Mouse (Mus musculus) intestine, postnatal 0 days (tissue): ENCODE results near the gene Dao. TPM values are rescaled to one million over a fixed set of nuclear protein-coding genes. Genes with fewer than 3 reads are reported as not detected.

Source experiments
- ATAC-seq: fragments of 200-750 bp; cut with Nextera tagmentation; 2 replicates; pipeline ENCODE4 v1.8.0; 2017; ENCODE audit warnings: mild to moderate bottlenecking, moderate TSS enrichment, moderate library complexity
- H3K27ac ChIP-seq: fragments of 300-500 bp; sonication (generic); 2 replicates; pipeline ENCODE4 v1.5.1; 2014; ENCODE audit warnings: mild to moderate bottlenecking, low read depth, low read length, moderate library complexity
- H3K27me3 ChIP-seq: fragments of 300-500 bp; sonication (generic); replicated peaks from 2 replicates; pipeline ENCODE4 v1.6.1; 2014; ENCODE audit warnings: low read length, mixed read lengths; ENCODE audit not compliant: control insufficient read depth, insufficient read depth
- H3K36me3 ChIP-seq: fragments of 300-500 bp; sonication (generic); 2 replicates; pipeline ENCODE4 v1.6.1; 2014; ENCODE audit warnings: mild to moderate bottlenecking, moderate library complexity; ENCODE audit not compliant: control insufficient read depth, insufficient read depth
- H3K4me1 ChIP-seq: fragments of 300-500 bp; sonication (generic); replicated peaks from 2 replicates; pipeline ENCODE4 v1.6.1; 2014; ENCODE audit warnings: antibody characterized with exemption, low read length, mixed read lengths; ENCODE audit not compliant: control insufficient read depth, insufficient read depth
- H3K4me2 ChIP-seq: fragments of 300-500 bp; sonication (generic); replicated peaks from 2 replicates; pipeline ENCODE4 v1.6.1; 2014; ENCODE audit warnings: low read depth, mild to moderate bottlenecking, moderate library complexity
- H3K4me3 ChIP-seq: fragments of 300-500 bp; sonication (generic); 2 replicates; pipeline ENCODE4 v1.5.1; 2014; ENCODE audit warnings: low read depth, low read length
- H3K9ac ChIP-seq: fragments of 300-500 bp; sonication (generic); 2 replicates; pipeline ENCODE4 v1.6.1; 2014; ENCODE audit warnings: mild to moderate bottlenecking, low read depth, low read length
- H3K9me3 ChIP-seq: fragments of 300-500 bp; sonication (generic); 2 replicates; pipeline ENCODE4 v1.6.1; 2016; ENCODE audit warnings: mixed run types; ENCODE audit not compliant: control insufficient read depth
- CTCF ChIP-seq: sonication (generic); IDR thresholded peaks from 2 replicates; pipeline ENCODE4 v1.5.1; 2016; ENCODE audit warnings: low read depth, mild to moderate bottlenecking, control low read depth, antibody characterized with exemption, moderate library complexity
- WGBS: fragments of 180-500 bp; shearing (Covaris S2); extraction: QIAGEN DNeasy Blood & Tissue Kit; methylation state at CpG from one replicate; pipeline ENCODE4 v1.1.7; 2014; 5-methylcytosine and 5-hydroxymethylcytosine counted together
- polyA plus RNA-seq: library from polyadenylated mRNA; unstranded; fragments of >200 nt; fragmentation: Nextera tagmentation; extraction: Ambion mirVana; gene quantifications from 2 replicates; pipeline ENCODE4 v1.2.1, GENCODE M21; 2015

Dao gene
- polyA plus RNA-seq, 1 experiment from 2014 or later: 18.2 TPM

- WGBS: 88% methylated on average over 12 of the region's 12 CpGs
Measured at GRCm38 (mm10) chr5:114007753-114008453, 4.4 kb downstream of the Dao start.

GRCm38 (mm10) chr5:114009049-114009448, 5.5 kb downstream of the Dao start:
- Histone ChIP-seq H3K27ac (no peak overlapping the region), H3K4me1 (no peaks in the 10 kb centered on the region; the same call in 1 of the 2 replicates), H3K27me3 (no peaks in the 10 kb centered on the region), H3K9me3 (no peaks in the 10 kb centered on the region), H3K4me2 (no peak overlapping the region), H3K36me3 (peaks cover 4% of the 10 kb centered on the region; the same call in 1 of the 2 replicates), H3K4me3 (no peak overlapping the region), H3K9ac (no peak overlapping the region)
- no peak for TF ChIP-seq CTCF
- ATAC-seq: no peak
- WGBS: 44% methylated on average over 4 of the region's 4 CpGs

More at GRCm38 (mm10) chr5:114007753-114008453, 4.4 kb downstream of the Dao start:
- no peaks in the 10 kb centered on the region for H3K9me3 ChIP-seq
- H3K4me3 ChIP-seq: no peak overlapping the region
- no peak for ATAC-seq
- TF ChIP-seq CTCF: no peak
- H3K9ac ChIP-seq: no peak overlapping the region
- peaks cover 9% of the 10 kb centered on the region; the same call in 1 of the 2 replicates for H3K4me1 ChIP-seq
- H3K36me3 ChIP-seq: no peaks in the 10 kb centered on the region
- H3K27me3 ChIP-seq: no peaks in the 10 kb centered on the region
- no peak overlapping the region for H3K4me2 ChIP-seq
- no peak overlapping the region for H3K27ac ChIP-seq

GRCm38 (mm10) chr5:114015121-114015520, 11.6 kb downstream of the Dao start:
- Histone ChIP-seq H3K4me3 (no peak overlapping the region), H3K36me3 (peaks cover 4% of the 10 kb centered on the region; the same call in 1 of the 2 replicates), H3K4me1 (no peaks in the 10 kb centered on the region), H3K27me3 (no peaks in the 10 kb centered on the region), H3K27ac (no peak overlapping the region), H3K4me2 (no peak overlapping the region), H3K9ac (no peak overlapping the region), H3K9me3 (no peaks in the 10 kb centered on the region)
- no peak for TF ChIP-seq CTCF
- 64% methylated on average over 7 of the region's 7 CpGs for WGBS
- no peak for ATAC-seq

GRCm38 (mm10) chr5:114024390-114024789, 20.9 kb downstream of the Dao start:
- Histone ChIP-seq H3K4me1 (no peaks in the 10 kb centered on the region), H3K9me3 (no peaks in the 10 kb centered on the region), H3K27me3 (no peaks in the 10 kb centered on the region), H3K27ac (no peak overlapping the region), H3K4me3 (no peak overlapping the region), H3K4me2 (no peak overlapping the region), H3K9ac (no peak overlapping the region), H3K36me3 (no peaks in the 10 kb centered on the region)
- ATAC-seq: no peak
- WGBS: 63% methylated on average over 6 of the region's 6 CpGs
- TF ChIP-seq CTCF: no peak

- WGBS: 10% methylated on average over 10 of the region's 10 CpGs
- ATAC-seq: no peak
- H3K27ac ChIP-seq: no peak overlapping the region
- no peak overlapping the region for H3K9ac ChIP-seq
- no peaks in the 10 kb centered on the region for H3K4me1 ChIP-seq
- no peaks in the 10 kb centered on the region for H3K27me3 ChIP-seq
- TF ChIP-seq CTCF: no peak
- no peak overlapping the region for H3K4me3 ChIP-seq
- no peaks in the 10 kb centered on the region for H3K36me3 ChIP-seq
- no peak overlapping the region for H3K4me2 ChIP-seq
- no peaks in the 10 kb centered on the region for H3K9me3 ChIP-seq
Measured at GRCm38 (mm10) chr5:114024885-114025284, 21.4 kb downstream of the Dao start.

GRCm38 (mm10) chr5:114027217-114027944, 23.9 kb downstream of the Dao start:
- Histone ChIP-seq H3K9ac (no peak overlapping the region), H3K4me1 (no peaks in the 10 kb centered on the region), H3K4me2 (no peak overlapping the region), H3K36me3 (no peaks in the 10 kb centered on the region), H3K4me3 (no peak overlapping the region), H3K27ac (no peak overlapping the region), H3K9me3 (no peaks in the 10 kb centered on the region), H3K27me3 (no peaks in the 10 kb centered on the region)
- no peak for ATAC-seq
- WGBS: 81% methylated on average over 12 of the region's 12 CpGs
- no peak for TF ChIP-seq CTCF
